Mouse (Mus musculus) kidney, postnatal 10 days (tissue): ENCODE measurements around the gene Spag9.

ENCODE experiments used
- DNase-seq: peaks from one replicate; pipeline ENCODE4 v3.0.0; 2021; ENCODE audit warnings: mixed read lengths

Gene Spag9

DNA sequence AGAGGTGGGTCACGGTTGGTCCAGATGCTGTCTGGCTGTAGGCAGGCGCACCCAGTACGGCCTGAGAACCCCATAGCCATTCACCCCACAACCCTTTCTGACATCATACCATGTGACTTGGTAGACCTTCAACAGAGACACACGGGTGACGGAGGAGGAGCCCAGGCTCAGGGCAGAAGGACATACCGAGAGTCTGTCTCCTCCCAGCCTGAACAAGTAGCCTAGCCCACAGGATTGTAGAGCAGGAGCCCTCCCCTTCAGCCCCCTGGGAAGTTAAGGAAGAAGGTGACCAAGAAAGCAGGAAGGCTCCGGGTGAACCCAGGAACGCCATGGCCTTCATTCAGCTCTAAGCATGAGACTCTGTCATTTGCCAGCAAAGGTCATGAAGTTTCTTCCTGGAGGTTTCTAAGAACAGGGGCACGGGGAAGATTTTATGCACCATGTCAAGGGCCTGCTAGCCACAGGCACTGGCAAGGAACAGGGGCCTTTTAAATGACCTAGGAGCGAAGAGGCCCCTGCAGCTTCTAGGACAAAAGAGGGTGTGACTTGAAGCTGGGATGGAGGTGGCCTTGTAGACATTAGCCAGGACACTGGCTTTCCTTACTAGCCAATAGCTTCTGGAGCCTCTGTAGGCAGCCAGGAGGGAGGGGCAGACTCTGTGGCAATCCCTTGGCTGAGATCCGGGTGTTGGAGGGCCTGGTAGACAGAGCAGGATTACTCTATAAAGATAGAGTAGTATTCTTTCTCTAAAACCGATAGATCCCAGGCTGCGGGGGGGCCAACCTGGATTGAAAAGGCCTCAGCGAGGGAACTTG lies 163.4 kb downstream of the Spag9 start:
- DNase-seq: no peak

DNA sequence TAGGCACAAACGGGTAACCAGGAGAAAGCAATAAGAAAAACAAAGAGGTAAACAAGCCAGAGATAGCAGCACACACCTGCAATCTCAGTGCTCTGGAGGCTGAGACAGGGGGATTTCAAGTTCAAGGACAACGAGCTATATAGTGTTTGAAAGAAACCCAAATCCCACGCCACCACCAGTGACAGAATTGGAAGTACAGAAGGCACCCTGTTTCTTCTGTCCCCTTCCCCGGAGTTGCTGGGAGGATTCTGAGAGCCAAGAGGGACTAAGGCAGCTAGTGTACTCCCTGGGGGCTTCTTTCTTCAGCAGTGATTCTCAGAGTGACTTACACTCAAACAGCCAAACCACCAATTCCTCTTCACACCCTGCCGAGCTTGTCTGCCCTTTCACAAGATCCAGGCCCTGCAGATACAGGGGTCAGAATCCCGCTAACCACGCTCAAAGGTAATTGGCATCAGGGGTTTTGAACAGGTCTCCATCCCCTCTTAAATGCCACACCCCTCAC lies 164.1 kb downstream of the Spag9 start:
- no peak for DNase-seq

DNA sequence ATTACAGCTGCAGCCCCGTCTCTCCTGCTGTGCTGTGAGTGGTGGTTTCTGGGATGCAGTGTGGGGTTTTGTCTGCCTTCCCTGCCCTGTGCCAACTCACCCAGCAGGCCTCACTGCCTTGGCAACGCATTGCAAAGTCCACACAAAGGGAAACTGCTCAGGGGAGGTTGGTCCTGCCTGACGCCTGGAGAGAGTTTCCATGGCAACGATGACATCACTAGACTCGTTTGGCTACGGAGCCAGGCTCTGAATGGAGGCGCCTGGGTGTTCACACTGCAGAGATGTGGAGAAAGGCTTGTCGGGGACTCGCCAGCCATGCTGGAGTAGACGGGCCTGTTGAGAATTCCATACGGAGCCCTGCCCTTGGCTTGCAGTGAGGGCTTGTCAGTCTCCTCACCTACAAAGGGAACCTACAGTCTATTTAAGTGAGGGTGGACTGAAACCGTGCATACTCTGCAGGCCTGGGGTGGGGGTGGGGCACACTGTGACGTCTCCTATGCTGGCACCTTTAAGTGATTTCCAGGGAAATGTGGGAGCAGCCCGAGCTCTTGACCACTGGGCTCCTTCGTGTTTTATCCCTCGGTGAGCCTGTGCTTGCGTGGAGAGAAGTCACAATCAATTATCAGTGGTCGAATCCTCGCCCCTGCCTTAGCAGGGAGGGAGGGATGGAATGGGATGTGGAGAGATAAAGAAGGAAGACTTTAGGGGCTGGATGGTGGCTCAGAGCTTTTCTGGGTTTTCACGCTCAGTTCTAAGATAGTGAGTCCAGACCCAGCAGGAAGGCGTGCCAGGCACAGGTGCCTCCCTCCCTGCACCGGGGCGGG lies 164.8 kb downstream of the Spag9 start:
- DNase-seq: peak; percentile 88

DNA sequence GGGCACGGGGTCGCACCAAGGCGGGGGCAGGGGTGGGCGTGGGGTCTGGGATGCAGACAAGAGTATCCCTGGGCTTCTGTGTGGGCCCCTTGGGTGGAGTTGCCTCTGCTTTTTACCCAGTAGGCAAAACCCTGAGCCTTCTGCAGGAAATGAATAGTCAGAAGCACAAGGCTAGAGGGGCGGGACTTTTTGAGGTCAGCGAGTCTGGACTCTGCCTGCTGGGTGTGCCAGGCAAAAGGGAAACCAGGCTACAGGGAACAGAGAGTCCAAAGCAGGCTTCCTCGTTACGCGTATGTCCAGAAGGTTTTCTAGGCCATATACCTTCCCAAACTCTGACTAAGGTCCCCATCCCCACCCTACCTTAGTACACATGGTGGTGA lies 165.4 kb downstream of the Spag9 start:
- DNase-seq: peak; percentile 80

DNA sequence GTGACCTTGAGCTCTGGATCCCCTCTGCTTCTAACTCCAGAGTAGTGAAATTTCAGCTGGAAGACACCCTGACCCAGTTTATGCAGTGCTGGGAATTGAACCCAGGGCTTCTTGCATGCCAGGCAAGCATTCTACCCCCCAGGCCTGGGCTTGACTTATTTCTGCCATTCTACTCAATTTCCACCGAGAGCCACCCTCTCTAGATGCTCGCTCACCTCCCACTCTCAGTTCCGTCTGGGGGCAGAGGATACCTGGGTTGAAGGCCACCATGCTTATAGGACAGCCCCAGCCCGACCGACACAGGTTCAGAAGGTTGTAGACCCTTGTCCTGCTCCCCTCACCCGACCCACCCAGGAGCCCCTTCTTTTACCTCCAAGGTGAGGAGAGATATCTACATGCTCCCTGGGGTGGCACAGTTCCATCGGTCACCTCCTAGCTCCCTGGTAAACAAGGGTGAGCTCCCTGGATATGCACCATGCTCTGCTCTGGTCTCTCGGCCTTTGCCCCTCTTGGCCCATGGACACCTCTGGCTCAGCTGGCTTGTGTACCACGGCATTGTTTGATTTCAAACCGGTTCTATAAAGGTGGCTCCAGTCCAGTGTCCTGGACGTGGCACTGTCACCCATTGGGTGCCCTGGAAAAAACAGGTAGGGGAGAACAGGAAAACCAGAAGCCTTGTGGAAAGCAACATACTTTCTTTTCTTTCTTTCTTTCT lies 166.1 kb downstream of the Spag9 start:
- DNase-seq: peak; percentile 47

DNA sequence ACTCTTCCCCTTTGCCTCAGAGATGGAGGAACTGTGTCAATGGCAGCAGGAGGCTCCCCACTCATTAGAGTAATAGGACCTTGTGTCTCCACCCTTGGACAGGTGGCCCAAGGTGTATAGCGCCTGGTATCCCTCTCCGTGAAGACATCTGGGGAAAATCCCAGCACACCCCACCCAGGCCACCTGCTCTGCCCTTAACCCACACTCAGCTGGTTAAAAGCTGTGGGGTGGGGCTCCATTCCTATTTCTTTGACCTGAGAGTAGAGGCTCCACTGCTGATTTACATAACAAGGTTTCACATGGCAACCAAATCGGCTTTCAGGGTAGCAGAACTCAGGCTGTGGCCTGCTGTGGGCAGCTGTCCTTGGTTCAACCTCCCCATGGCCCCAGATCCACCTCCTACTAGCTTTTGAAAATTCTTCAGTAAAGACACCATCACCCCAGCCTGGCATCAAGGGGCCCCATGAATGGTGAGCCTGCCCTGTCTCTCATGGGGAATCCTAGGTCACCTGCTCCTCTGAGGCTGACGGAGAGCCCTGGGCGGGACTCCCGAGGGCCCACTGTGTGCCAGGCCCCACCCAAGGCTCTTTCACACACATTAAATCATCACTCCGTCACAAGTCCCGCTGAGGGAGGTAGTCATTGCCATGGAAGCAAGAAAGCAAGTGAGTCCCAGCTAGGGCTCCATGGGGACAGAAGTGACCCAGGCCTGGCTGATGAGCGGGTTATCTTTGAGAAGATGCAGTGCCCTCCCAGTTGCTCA lies 167.3 kb downstream of the Spag9 start:
- DNase-seq: no peak

DNA sequence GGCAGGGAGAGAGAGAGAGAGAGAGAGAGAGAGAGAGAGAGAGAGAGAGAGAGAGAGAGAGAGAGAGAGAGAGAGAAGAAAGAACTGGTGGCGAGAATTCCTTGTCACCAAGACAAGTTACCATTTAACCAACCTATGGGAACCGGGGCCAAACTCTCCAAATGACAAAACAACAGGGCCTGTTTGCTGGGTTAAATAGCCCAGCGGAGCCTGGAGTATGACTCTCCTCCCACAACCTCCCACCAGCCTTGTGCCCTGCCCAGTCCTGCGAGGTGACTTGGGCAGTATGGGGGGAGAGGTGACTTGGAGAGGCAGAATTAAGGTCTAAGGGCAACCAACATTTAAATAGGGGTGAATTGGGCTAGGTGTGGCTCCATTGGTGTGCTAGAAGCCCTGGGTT lies 169.9 kb downstream of the Spag9 start:
- DNase-seq: peak; percentile 49

DNA sequence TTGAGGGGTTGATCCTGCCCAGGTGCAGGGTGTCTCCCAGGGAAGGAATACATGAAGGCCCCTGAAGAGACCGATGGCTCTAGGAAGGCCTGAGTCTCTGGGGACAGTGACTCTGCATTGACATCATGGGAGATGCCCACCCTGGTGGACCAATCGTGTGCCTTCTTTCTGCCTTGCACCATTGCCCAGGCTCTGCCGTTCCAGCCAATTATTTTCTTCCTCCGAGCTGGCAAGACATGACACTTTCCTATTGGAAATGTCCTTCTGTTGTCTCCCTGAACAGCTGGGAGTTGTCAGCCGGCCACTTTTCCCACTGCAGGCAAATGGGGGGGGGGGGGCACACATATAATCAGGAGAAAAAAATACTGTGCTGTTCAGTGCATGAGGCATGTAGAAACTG lies 172.3 kb downstream of the Spag9 start:
- DNase-seq: peak; percentile 50

DNA sequence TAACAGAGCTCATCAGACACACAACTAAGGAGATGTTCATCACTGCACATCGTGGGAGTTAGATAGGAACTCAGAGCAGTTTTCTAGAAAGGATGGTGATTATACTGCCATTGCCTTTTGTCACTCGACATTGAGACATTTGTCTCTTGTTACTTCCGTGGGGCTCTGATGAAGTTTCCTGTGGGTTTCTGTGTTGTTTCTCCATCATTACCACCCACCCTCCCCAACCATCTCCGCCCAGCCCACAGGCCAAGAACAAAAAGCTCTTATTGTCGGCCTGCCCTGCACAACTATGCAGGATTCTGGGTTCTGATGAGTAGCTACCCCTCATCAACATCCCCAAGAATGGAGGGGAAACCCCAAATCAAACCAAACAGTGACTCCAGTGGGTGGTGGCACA lies 173.7 kb downstream of the Spag9 start:
- DNase-seq: no peak

DNA sequence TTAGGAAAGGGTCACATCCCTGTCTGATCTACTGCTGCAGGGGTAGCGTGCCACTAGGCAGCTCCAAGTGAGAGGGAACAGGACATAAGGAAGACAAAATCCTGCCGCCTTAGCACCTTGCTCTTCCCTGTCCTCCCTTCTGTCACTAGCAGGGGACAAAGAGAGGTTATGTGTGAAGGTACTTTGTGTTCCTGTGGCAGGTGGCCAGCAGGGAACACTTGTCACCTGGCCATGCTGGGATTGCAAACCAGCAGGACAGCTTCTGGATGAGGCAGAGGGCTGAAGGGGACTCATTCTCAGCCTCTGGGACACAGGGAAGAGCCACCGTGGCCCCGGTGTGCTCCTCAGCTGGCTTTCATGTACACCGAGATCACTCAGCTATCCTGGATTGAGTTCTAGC lies 175.8 kb downstream of the Spag9 start:
- DNase-seq: no peak

DNA sequence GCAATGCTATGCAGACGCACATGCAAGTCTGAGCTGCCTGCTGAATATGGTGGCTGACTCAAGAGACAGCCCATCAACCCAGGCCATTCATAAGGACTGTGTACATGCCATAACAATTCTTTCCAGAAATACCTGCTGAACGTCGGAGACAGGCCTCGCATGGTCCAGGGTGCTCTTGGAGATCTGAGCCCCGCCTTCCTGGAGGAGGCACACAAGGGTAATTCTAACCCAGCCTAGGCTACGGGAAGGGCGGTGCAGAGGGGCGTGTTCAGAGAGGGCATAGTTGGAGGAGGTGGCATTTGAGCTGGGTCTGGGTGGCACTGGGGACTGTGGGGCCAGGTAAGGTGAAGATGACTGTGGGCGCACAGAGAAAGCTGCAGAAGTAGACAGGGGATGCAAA lies 176.3 kb downstream of the Spag9 start:
- DNase-seq: peak; percentile 35

DNA sequence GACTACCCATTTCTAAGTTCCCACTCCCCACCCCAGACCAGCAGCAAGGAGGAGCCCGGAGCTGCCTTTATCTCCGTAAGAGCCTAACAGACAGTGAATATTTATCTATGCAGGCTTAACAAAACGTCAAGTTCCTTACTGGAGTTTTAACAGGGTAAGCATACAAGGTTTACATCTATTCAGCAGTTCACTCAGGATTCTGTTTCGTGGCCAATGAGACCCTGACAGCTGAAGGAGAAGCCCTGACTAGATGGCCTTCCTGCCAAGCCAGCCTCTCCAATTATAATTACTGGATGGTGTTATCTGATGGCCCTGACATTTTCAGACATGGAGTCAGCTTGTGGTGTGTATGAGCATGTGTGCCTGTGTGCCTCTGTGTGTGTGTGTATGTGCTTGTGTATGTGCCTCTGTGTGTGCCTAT lies 177.8 kb downstream of the Spag9 start:
- DNase-seq: no peak

DNA sequence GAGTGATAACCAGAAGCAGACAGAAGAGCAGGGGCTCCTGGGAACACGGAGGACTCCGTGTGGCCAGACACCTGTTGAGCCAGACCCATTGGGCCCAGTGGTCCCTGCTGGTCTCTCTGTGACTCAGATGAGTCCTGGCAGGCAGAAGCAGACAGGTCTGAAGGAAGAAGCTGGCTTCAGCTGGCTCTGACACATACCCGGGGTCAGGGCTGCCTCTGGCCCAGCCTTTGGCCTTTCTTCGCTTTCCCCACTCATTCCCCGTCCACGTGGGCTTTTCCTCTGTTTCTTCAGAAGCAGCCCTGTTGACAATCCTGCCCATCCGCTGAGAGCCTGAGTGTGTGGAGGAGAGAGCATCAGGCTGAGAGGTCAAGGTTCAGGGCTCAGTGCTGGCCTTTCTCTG lies 179.4 kb downstream of the Spag9 start:
- no peak for DNase-seq
